Mouse (Mus musculus): ENCODE results near the gene 1110008L16Rik. TPM values are rescaled to one million over a fixed set of nuclear protein-coding genes. Genes with fewer than 3 reads are reported as not detected.
"Not testable (repeated sequence)": the region's sequence is repeated elsewhere in the genome, so short reads cannot be mapped to it uniquely, and the experiment has no call there.

1110008L16Rik gene
- total RNA-seq, 2 experiments from 2014 or later, result 7.2 to 13.8 TPM

DNA sequence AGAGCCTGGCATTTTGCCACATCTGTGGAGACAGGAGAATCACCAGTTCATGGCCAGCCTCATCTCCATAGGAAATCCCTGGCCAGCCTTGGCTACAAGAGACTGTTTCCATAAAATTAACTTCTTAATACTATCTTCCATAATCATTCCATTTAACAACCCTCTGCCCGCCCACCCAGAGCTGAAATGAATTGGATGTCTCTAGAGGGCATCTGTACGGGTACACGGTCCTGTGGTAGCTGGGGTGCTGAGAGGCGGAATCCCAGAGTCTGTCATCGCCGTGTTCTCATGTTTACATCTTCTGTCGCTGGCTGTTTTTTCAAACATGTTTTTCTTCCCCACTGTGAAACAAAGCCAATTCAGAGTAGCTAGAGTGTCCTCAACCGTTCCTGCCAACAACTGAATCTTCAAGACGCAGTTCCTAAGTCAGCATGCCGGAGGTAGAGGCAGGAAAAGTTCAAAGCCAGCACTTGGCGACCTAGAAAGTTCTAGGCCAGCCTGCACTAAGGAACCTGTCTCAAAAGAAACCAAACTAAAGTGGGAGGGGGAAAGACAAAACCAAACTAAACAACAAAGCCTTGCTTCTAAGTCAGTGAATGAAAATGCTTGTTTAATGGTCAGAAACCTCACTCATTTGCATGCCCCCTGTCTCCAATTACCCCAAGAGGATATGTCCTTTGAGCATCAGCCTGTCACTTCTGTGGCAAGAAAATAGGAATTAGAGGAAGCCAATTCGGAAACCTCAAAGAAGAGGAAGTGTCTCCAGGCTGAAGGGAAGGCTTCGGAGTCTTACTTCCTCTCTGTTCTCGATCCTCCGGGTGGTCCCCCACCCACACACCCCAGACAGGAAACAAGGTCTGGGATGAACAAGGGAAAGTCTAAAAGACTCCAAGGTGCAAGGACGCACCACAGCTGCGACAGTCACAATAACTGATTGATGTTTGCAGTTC is 90.0 kb downstream of the 1110008L16Rik start:
- no peak for ATAC-seq (replicated peaks; ENCODE audit: low FRiP score, poor library complexity, severe bottlenecking)

GRCm38 (mm10) chr12:55392120-55392519 is 92.7 kb downstream of the 1110008L16Rik start:
- ATAC-seq (replicated peaks; ENCODE audit: low FRiP score, poor library complexity, severe bottlenecking), result no peak

GRCm38 (mm10) chr12:55392733-55393577 is 93.6 kb downstream of the 1110008L16Rik start:
- ATAC-seq (replicated peaks; ENCODE audit: low FRiP score, poor library complexity, severe bottlenecking), result no peak

DNA sequence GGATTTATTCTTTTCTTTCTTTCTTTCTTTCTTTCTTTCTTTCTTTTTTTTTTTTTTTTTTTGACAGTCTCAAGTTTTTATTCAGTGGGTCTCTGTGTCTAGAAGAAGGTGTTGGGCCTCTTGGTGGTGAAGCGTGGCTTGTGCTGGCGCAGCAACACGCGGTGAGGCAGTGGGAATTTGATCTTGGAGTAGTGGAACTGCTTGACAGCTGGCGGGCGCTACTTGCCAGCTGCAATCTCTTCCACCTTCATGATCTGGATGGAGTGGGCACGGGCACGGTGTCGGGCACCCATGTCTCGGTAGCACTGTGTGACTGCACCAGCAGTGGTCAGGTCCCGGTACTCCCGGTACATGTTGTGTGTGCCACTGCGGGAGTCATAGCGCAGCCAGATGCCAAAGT is 96.2 kb downstream of the 1110008L16Rik start:
- ATAC-seq (replicated peaks; ENCODE audit: low FRiP score, poor library complexity, severe bottlenecking), result not testable (repeated sequence)

DNA sequence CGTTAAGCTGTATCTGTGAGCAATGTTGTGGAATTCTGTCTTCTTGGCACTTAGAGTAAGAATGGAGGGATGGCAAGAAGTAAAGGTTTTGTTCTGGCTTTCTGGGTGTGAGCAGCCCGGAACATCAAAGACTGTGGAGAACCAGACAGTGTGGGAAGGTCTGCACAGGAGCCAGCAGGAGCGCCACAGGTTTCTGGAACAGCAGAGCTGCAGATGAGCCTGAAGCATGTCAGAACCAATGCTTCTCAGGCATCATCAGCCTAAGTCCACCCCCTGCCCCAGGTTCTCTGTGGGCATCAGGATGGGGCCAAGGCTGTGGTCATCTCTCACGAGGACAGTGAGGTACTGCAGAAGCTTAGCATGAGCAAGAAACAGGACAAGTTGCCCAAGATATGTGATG is 97.2 kb downstream of the 1110008L16Rik start:
- ATAC-seq (replicated peaks; ENCODE audit: low FRiP score, poor library complexity, severe bottlenecking), result no peak

DNA sequence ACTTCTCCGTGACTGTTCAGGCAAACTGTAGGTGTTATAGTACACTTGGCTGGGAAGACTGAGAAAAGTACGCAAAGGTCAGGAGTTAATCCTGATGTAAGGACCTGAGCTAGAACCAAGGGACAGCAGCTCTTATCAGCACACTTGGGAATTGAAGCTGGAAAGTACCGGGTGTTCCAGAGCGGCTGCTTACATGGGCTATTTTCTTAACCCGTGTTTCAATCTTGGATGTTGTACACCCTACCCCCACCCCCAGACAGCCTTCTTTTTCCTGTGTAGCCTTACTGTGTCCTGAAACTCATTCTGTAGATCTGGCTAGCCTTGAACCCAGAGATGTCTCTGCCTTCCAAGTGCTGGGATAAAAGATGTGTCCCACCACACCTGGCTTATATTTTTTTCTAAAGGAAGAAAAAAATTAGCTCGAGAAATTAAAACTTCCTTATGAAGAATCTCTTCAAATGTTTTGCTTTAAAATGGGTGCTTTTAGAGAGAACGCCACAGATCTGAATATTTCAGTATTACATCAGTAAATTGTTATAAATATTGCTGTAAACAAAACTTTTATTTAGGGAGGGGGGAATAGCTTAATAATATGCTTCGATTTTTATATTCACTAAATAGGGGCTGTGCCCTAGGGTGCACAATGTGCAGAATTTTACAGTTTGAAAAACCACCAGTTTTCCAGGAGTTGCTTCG is 98.3 kb downstream of the 1110008L16Rik start:
- ATAC-seq (replicated peaks; ENCODE audit: low FRiP score, poor library complexity, severe bottlenecking), result no peak

DNA sequence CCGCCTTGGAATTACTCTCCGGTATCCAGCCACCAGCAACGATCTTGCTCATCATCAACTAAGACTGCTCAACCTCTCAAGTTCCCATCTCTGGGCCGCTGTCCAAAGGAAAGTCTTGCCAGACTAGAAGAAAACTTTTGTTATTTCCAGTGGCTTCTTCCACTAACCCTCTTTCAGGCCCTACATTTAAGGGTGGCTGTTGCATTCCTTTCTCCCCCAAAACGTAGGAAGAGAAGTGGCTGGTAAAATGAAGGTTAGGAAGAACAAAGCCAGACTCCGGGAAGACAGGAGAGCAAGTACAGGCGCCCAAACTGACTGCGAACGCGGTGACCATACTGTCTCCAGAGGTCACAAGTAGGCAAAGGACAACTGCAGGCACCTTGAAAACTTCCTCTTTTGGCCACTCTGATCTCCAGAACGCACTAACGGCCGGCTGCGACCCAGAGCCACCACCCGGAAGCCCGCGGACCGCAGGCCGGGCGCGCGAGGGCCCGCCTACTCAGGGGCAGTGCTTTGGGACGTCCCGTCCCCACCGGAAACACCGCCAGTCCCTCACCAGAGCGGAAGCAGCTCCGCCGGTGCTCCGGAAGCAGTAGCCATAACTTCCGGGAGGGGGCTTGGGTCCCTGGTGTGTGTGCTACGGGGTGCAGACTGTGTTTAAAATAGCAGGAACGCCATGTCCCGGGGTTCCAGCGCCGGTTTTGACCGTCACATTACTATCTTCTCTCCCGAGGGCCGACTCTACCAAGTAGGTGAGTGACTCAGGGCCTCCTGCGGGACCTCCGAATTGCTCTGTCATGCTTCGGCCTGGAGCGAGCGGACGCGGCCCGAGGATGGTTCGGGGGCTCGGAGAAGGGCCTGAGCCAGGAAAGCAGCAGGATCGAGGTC is 99.1 kb downstream of the 1110008L16Rik start:
- peak; percentile 99 for ATAC-seq (replicated peaks; ENCODE audit: low FRiP score, poor library complexity, severe bottlenecking)

GRCm38 (mm10) chr12:55399128-55399677 is 99.8 kb downstream of the 1110008L16Rik start:
- ATAC-seq (replicated peaks; ENCODE audit: low FRiP score, poor library complexity, severe bottlenecking), result peak; percentile 43; the same call in 1 of the 2 replicates

- no peak for ATAC-seq (replicated peaks; ENCODE audit: low FRiP score, poor library complexity, severe bottlenecking)
These were observed 108.5 kb downstream of the 1110008L16Rik start for GRCm38 (mm10) chr12:55407888-55408287.

GRCm38 (mm10) chr12:55415255-55415654 is 115.9 kb downstream of the 1110008L16Rik start:
- ATAC-seq (replicated peaks; ENCODE audit: low FRiP score, poor library complexity, severe bottlenecking), result no peak

DNA sequence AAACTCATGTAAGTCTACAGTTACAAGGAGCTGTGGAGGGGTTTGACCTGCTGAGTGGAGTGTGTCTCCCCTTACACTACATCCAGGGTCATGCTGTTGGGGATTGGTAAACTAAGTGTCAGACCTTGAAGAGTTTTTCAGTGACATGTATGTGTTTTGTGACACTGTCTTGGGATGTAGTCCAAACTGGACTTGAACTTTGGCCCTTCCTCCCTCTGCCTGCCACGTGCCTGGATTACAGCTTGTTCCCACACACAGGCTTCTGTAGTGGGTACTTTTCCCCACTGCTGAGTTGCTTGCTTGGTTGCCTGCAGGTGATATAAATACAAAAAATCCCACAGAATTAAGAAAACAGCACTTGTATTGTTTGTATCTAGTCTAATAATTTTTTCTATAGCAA is 116.4 kb downstream of the 1110008L16Rik start:
- no peak for ATAC-seq (replicated peaks; ENCODE audit: low FRiP score, poor library complexity, severe bottlenecking)

DNA sequence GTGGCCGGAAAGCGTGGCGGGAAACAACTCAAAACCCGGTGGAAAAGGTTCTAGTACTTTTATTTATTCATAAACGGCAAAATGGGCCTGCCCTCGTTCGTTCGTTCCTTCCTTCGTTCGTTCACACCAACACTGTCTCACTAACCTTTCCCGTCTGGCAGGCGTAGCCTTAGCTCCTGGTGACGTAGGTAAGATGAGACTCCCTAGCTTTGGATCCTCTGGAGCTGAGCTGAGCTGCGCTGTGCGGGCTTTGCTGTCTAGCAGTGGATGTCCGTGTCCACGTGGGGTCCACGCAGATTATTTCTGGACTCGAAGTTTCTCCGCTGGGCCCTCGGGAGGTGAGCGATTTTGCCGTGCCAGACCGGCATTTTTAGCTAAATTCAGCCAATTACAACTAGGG is 120.8 kb downstream of the 1110008L16Rik start:
- no peak for ATAC-seq (replicated peaks; ENCODE audit: low FRiP score, poor library complexity, severe bottlenecking)

GRCm38 (mm10) chr12:55422057-55422456 is 122.7 kb downstream of the 1110008L16Rik start:
- no peak for ATAC-seq (replicated peaks; ENCODE audit: low FRiP score, poor library complexity, severe bottlenecking)

- ATAC-seq (replicated peaks; ENCODE audit: low FRiP score, poor library complexity, severe bottlenecking), result no peak
These were observed 126.9 kb downstream of the 1110008L16Rik start for GRCm38 (mm10) chr12:55426300-55426699.

- ATAC-seq (replicated peaks; ENCODE audit: low FRiP score, poor library complexity, severe bottlenecking), result no peak
These were observed 129.8 kb downstream of the 1110008L16Rik start for GRCm38 (mm10) chr12:55429201-55429600.

DNA sequence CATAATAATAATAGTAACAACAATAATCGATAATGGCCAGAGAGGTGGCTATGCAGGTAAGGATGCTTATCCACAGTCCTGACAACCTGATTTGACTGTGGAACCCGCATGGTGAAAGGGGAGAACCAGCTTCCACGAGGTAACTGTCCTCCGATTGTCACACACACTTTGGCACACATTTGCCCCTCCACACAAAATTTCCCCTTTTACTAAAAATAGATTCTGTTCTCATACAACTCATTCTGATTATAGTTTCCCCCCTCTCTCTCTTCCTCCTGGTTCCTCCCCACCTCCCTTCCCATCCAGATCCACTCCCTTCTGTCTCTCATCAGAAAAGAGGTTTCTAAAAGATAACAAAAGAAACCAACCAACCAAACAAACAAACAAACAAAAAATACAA is 130.6 kb downstream of the 1110008L16Rik start:
- no peak for ATAC-seq (replicated peaks; ENCODE audit: low FRiP score, poor library complexity, severe bottlenecking)
